In genomic region chr2:125218566-125218965, GRCm38 (mm10) we compare ENCODE assay signal across 27 mouse cellular contexts. TPM values are rescaled to one million over a fixed set of nuclear protein-coding genes. Genes with fewer than 3 reads are reported as not detected.
A peak's percentile ranks its signal among the peaks of the same experiment; 100 is the strongest.
DNase-seq lines count a peak whose midpoint lies in the region; TF ChIP-seq lines count a peak whose summit lies in the region.
"Had no signal": no experiment of that assay in that cellular context is flagged by ENCODE, and none has a peak within 500 bp of the region (broad histone marks: within the 10 kb centered on the region; RNA-seq: fewer than 3 reads in every experiment).

No protein-coding gene starts in this region.

- H3K4me1 ChIP-seq in lung, adult 2 months (ENCODE audit: control insufficient read depth, insufficient read depth, low read length): no peaks in the 10 kb centered on the region
- H3K4me1 ChIP-seq: embryonic facial prominence, embryonic 13.5 days; forebrain, embryonic 10.5 days; heart, embryonic 15.5 days; hindbrain, embryonic 13.5 days; limb, embryonic 10.5 days; limb, embryonic 15.5 days; liver, embryonic 13.5 days; neural tube, embryonic 12.5 days had no signal

- no peak for TF ChIP-seq CTCF in lung, adult 2 months (IDR thresholded peaks at IDR 0.05; ENCODE audit: insufficient read depth, low read length)

- no peak for TF ChIP-seq POLR2A in lung, adult 2 months (IDR thresholded peaks at IDR 0.05; ENCODE audit: borderline replicate concordance, extremely low read depth, low read depth, low read length)

- WGBS in lung, adult 2 months: 94% methylated on average over 1 of the region's 1 CpGs

- peak; percentile 9 for DNase-seq in adrenal gland, postnatal 25 days
- no peak for DNase-seq in adrenal gland, postnatal 14 days
- DNase-seq in heart, postnatal 4 days: peak; percentile 15
- no peak for DNase-seq in heart, adult 11 months
- DNase-seq in lung, postnatal 14 days: peak; percentile 3
- DNase-seq in lung, adult 2 months: no peak
- peak; percentile 58 for DNase-seq in NIH3T3 (ENCODE audit: low read depth)
- no peak for DNase-seq in right cerebral cortex, postnatal 25 days
- DNase-seq: cerebellum, adult 8-10 months; gastrocnemius, adult 2 months; gastrocnemius, postnatal 36 days; heart, postnatal 36 days; kidney, adult 2 months; liver, embryonic 13.5 days; lung, adult 18-20 months; right cerebral cortex, adult 18-20 months; right cerebral cortex, postnatal 4 days; thymus, adult 18-20 months; thymus, postnatal 25 days had no signal

- H3K4me3 ChIP-seq in lung, adult 2 months (replicated peaks; ENCODE audit: extremely low read depth, low read depth, low read length): no peak overlapping the region
- H3K4me3 ChIP-seq: embryonic facial prominence, embryonic 13.5 days; forebrain, embryonic 10.5 days; gastrocnemius, adult 2 months; heart, embryonic 15.5 days; hindbrain, embryonic 13.5 days; limb, embryonic 10.5 days; limb, embryonic 15.5 days; liver, embryonic 13.5 days; myocyte; neural tube, embryonic 12.5 days had no signal

RNA-seq across cellular contexts. Expression of gene Dut, which starts 28.4 kb away (rescaled TPM):
- 24.5 and 33.5 TPM in 2 replicates for total RNA-seq in adrenal gland, postnatal 25 days (2021)
- 36.1 and 39.4 TPM in 2 replicates for total RNA-seq in adrenal gland, postnatal 14 days (2021)
- 10 to 100 TPM; 77.9 to 83.7 TPM for total RNA-seq in heart, postnatal 4 days (2021)
- polyA plus RNA-seq in lung, adult 2 months (2012; rRNA removed): 15.1 and 21.2 TPM in 2 replicates

Comparison
In these comparisons a context has a peak if more than half of its experiments do, and no peak if none do; other contexts are left out.
1. DNase-seq: peak in adrenal gland, postnatal 25 days (single experiment), heart, postnatal 4 days (single experiment), lung, postnatal 14 days (single experiment) and NIH3T3 (single experiment); none in adrenal gland, postnatal 14 days (single experiment), heart, adult 11 months (single experiment), lung, adult 2 months (single experiment) and right cerebral cortex, postnatal 25 days (single experiment).